Mouse (Mus musculus) cerebellum, adult 11-12 months (tissue): ENCODE data around the gene Itga3.
A peak's percentile ranks its signal among the peaks of the same experiment; 100 is the strongest.
"Not testable (repeated sequence)": the region's sequence is repeated elsewhere in the genome, so short reads cannot be mapped to it uniquely, and the experiment has no call there.

Experiments used
- DNase-seq: peaks from one replicate; pipeline ENCODE4 v3.0.0; 2022

Itga3 gene

GRCm38 (mm10) chr11:95027850-95028470 lies 48.6 kb downstream of the Itga3 start:
- DNase-seq: no peak

- DNase-seq: no peak
These were observed 49.8 kb downstream of the Itga3 start for GRCm38 (mm10) chr11:95026849-95027248.

GRCm38 (mm10) chr11:95026090-95026542 lies 50.5 kb downstream of the Itga3 start:
- no peak for DNase-seq

GRCm38 (mm10) chr11:95025227-95026012 lies 51.2 kb downstream of the Itga3 start:
- DNase-seq: no peak

- peak; percentile 96 for DNase-seq
These were observed 52.0 kb downstream of the Itga3 start for GRCm38 (mm10) chr11:95024439-95025184.

GRCm38 (mm10) chr11:95023481-95023880 lies 53.1 kb downstream of the Itga3 start:
- DNase-seq: peak; percentile 66

- DNase-seq: no peak
These were observed 54.2 kb downstream of the Itga3 start for GRCm38 (mm10) chr11:95022237-95022992.

GRCm38 (mm10) chr11:95015484-95015883 lies 61.1 kb downstream of the Itga3 start:
- no peak for DNase-seq

GRCm38 (mm10) chr11:95012487-95012886 lies 64.1 kb downstream of the Itga3 start:
- DNase-seq: no peak

- DNase-seq: no peak
These were observed 64.5 kb downstream of the Itga3 start for GRCm38 (mm10) chr11:95012075-95012474.

- no peak for DNase-seq
These were observed 65.2 kb downstream of the Itga3 start for GRCm38 (mm10) chr11:95011416-95011815.

GRCm38 (mm10) chr11:95010841-95011403 lies 65.7 kb downstream of the Itga3 start:
- not testable (repeated sequence) for DNase-seq

GRCm38 (mm10) chr11:95010141-95010739 lies 66.4 kb downstream of the Itga3 start:
- peak; percentile 84 for DNase-seq

GRCm38 (mm10) chr11:95009629-95010014 lies 67.0 kb downstream of the Itga3 start, which contains the start of gene Samd14:
Gene Samd14, plus strand, starts transcription at chr11:95009879.
- DNase-seq: peak; percentile 84

- no peak for DNase-seq
These were observed 67.7 kb downstream of the Itga3 start for GRCm38 (mm10) chr11:95008661-95009628.

GRCm38 (mm10) chr11:95007418-95007817 lies 69.2 kb downstream of the Itga3 start:
- DNase-seq: no peak

- peak; percentile 79 for DNase-seq
These were observed 69.9 kb downstream of the Itga3 start for GRCm38 (mm10) chr11:95006525-95007219.

GRCm38 (mm10) chr11:95006038-95006437 lies 70.6 kb downstream of the Itga3 start:
- DNase-seq: peak; percentile 69

GRCm38 (mm10) chr11:95004937-95005198 lies 71.7 kb downstream of the Itga3 start:
- DNase-seq: peak; percentile 66
